Mouse (Mus musculus): ENCODE data around the gene Reps1.
A peak's percentile ranks its signal among the peaks of the same experiment; 100 is the strongest.

DNA sequence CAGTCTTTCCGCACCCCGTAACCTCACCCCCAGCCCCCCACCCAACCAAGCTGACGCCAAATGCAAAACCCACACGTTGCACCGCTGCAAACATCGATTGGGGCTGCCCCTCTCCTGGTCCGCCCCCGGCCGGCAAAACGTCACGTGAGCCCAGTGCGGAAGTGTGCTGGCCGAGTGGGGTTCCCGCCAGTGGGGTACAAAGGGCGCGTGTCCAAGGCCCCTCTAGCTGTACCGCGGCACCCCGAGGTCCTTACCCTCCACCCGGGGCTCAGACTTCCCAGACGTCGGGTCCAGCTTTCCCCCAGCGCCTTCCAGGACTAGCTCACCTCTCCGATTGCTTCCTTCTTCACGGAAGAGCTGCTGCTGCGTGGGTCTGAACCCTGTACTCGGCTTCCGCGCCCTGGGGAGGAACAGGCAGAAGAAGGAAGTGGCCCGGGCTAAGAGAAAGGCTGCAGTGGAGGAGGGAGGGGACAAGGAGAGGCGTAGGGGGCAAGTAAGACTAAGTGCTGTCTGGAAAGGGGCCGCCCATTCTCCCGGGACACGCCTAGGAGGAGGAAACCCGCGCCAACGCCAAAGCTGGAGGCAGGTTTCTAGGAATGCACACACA lies 32.8 kb upstream of the Reps1 start, which contains the start of gene Abracl:
- peak; percentile 35; the same call in 1 of the 2 replicates for TF ChIP-seq CTCF (IDR thresholded peaks at IDR 0.05; ENCODE audit: borderline replicate concordance, extremely low read depth, insufficient read depth, insufficient read length)
- peak; percentile 8; the same call in 1 of the 2 replicates for TF ChIP-seq POLR2A (IDR thresholded peaks at IDR 0.05; ENCODE audit: borderline replicate concordance, extremely low read depth, insufficient read depth, insufficient read length, poor library complexity, severe bottlenecking)
